Mouse (Mus musculus) heart, postnatal 4 days (tissue): ENCODE measurements around the gene Ak2. TPM values are rescaled to one million over a fixed set of nuclear protein-coding genes. Genes with fewer than 3 reads are reported as not detected.

Experiments
- DNase-seq: peaks from one replicate; pipeline ENCODE4 v3.0.0; 2021
- total RNA-seq, 2 experiments: library from RNA; stranded (reverse); gene quantifications; 2 replicates each; pipeline ENCODE4 v1.2.3; 2021

Ak2 gene
- 100 to 1,000 TPM; 104 to 105 TPM for total RNA-seq

DNA sequence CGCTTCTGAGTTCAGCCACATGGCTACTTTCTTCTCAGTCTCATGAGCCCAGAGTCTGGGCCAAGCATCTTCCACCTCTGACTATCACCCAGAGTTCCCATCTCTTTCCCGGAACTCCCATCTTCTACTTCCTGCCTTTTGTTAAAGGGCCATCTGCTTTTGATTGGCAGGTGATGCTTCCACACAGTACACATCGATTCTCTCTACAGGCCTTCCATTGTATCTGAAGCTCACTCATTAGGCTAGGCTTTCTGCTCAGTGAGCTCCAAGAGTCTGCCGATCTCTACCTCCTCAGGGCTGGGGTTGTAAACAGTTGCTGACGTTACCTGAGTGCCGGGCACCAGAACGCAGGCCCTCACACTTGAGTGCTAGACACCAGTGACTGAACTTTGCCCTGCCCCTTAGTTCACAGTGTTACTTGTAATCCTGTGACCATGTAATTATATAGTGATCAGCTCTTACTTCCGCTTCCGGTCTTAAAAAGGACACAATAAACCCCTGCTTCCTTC, at the start of gene Ak2:
Ak2 (plus strand) TSS at position 459 of the 509 bp plus-strand sequence.
- DNase-seq, result no peak

DNA sequence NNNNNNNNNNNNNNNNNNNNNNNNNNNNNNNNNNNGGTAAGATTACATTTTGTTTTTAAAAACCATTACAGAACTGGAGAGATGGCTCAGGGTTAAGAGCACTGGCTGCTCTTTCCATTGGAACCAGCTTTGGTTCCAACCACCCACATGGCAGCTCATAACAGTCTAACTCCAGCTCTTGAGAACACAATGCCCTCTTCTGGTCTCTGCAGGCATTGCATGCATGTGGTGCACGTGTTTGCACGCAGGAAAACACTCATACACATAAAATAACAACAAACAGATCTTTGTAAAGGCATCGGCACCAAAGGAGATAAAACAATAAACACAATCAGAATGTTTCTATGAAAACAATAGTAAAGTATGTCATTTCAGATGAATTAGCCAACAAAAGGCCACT, 49.4 kb upstream of the Ak2 start:
- DNase-seq, result no peak

DNA sequence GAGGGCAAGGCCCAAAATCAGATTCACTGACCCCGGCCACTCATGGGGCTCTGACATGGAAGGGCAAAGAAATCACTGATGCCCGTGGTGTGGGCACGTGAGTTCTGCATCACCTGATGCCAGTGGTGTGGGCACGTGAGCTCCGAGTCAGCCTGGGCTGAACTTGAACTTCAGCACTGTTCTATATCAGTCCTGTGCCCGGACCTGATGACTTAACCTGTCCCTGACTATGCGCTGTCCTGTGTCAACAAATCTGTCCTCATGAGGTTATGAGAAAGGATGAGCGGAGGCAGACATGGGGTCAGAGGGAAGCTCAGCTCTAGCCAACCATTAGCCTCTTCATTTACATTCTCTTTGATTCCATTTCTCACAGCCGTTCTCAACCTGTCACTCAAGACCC, 45.0 kb upstream of the Ak2 start:
- no peak for DNase-seq

DNA sequence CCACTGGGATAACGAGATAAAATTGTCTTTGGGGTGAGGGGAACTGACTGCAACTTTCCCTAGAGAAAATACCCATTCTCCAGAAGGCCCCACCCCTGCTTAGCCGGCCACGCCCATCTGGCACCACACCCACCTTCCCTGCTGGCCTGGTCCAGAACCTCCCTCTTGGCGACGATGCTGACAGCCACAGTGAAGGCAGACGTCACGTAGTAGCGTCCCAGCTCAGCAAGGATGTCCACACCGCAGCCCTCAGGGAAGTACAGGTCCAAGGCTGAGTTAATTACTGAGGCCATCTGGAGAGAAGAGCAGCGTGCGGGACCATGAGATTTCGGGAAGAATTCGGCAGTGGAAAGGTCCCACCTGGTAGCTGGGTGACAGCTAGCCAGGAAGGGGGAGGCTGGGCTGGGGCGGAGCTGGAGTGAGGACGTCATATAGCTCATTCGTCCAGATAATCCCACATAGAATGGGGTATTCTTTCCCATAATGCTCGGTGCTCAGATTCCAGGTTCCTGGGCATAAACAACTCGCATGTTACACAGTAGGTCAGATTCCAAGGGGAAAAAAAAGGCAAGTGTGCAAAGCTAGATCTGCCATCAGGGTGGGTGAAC, 44.3 kb upstream of the Ak2 start:
- DNase-seq, result peak; percentile 40

DNA sequence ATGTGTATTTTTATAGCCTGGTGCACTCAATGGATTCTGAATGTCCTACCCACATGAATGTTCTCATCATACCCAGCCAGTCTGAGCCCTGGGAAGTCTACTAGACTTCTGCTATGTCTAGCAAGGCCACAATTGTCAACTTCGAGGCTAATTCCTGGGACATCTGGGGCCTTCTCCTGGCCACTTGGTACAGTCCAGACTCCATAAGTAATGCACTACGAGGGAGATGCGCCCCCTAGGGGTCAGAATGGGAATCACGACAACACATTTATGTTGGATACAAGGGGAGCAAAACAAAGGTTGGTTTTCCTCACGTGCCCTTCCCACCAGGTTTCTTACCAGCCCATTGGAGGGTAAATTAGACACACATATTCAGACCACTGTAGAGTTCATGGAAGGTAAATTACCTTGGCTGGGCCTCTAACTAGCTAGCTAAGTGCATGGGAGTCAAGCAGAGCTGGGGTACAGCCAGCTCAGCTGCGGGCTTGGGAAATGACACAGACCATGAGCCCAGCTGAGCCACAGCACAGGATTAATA, 43.6 kb upstream of the Ak2 start:
- DNase-seq, result peak; percentile 66

DNA sequence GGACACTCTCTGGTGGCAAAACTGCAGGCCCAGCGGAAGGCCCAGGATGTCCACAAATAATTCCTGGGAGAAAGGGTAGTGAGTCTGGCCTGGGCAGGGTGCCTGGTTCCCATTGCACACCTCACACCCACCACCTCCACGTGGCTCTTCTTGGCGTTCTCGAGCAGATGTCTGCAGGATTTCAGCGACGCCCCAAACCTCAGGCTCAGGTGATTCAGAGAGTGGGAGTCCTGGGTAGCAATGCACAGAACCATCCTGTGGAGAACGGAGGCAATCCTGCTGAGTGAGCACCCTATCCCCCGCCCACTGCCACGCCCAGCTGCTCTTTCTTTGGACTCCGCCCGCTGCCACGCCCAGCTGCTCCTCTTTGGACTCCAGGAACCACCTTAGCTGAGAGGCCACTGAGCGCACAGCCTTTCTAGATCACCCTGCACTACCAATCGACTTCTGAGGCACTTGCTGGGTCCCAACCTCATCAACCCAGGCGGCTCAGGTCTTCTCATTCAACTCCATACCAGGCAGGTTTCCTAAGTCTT, 42.2 kb upstream of the Ak2 start:
- no peak for DNase-seq

DNA sequence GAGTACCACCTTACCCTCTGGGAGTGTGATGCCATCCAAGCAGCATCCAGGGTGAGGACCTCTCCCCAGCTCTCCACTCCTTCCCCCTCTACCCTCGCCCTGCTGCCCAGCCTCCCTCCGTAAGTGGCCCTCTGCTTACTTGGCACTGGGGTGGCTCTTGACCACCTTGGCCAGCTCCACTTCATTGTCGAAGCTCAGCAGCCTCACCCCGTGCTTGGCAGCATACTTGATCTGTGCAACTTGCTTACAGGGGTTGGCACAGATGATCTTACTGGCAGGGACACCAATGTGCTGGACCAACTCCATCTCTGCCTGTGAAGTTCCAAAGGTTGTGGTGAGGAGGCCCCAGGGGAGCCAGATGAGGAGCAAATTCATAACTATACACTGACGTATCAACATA, 41.3 kb upstream of the Ak2 start:
- peak; percentile 40 for DNase-seq

DNA sequence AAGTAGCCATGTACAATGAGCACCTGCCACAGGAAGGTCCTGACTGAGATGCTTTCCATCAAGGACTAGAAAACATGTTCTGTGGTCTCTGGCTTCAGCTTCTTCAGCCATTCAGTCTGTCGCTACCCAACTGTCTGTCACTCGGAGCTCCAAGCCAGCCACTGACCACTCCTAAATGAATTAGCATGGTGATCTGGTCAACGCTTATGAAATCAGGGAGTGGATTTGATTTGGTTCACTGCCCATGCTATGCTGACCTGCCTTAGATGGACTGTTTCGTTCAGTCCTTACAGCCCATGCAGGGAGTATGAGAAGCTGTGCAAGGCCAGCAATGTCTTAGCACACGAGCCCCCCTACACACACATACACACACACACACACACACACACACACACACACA, 37.9 kb upstream of the Ak2 start:
- no peak for DNase-seq

DNA sequence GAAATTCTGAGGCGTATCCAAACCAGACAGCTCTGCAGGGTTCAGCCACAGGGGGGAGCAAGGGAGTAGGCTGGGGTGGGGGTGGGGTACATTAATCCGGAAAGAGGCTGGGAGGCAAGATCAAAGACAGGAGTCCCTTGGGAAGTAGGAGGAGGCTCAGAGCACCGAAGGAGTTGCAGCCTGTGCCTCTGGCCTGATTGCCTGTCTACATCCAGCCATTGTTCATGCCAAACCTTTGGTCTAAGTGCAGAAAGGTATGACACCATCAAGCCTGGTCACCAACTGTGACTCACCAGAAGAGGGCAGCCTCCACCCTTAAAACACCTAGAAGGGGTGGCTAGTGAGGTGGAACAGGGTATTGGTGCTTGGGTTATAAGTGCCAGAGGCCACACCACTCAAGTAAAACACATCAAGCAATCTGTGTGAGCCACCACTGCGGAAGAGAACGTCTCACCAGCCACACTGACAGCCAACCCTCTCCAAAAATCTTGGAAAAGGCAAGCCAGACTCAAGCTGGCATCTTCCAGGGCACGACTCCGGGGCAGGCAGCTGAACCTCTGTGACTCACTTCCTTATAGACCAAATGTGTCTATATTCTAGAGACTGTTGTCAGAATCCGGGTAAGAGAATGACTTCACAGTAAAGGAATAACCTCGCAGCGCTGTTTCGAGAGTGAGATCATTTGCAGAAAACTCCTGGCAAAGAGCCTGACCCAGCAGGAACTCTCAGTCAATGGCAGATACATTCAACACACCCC, 34.4 kb upstream of the Ak2 start:
- DNase-seq, result peak; percentile 70

DNA sequence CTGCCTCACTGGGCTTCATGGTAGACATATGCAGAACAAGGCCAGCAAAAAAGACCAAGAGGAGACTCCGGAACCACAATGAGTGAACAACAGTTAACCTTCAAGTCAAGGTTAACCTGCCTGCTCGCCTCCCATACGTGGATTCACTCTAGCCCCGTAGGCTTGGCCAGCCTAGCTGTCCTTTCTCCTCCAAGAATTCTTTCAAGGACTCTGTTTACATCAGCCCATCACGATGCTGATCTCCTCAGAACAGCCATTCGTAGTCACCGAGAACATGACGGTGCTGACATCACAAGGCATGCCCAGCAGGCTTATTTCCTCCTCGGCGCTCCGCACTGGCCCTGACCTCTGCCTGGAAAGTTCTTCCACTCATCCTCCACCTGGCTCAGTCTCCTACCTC, 33.6 kb upstream of the Ak2 start:
- DNase-seq, result no peak

DNA sequence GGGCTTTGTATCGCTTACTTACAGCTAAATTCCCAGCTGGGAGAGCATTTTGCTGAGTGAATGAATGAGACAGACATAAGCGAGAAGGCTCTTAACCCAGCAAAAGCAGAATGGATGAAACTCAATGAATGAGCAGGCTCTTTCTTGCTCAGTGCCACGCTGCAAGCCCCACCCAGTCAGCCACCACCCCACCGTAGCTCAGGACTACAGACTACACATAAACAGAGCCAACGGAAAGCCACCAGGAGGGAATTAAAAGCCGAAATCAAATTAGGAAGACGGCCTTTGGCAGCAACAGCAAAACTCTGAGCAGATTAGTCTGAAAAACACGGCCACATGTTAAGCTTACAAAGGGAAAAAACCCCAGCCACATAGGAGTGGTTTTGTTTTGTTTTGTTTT, 32.9 kb upstream of the Ak2 start:
- DNase-seq, result no peak

DNA sequence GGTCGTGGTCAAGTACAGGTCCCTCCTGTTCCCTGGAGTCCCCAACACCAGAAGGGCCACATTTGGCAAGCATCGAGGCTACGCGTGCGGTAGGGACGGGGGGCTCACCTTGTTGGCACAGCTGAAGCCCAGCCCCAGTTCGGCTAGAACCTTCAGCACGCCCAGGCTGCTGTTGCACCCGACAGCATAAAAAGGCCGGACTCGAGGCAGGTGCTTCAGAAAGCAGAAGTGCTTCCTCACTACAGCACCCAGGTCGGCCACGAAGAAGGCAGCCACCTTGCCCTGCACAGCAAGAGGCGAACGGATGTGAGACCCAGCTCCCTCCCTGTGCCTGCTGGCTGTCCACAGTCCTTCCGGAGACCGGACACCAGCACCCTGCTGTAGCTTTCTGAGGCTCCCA, 32.1 kb upstream of the Ak2 start:
- DNase-seq, result no peak

DNA sequence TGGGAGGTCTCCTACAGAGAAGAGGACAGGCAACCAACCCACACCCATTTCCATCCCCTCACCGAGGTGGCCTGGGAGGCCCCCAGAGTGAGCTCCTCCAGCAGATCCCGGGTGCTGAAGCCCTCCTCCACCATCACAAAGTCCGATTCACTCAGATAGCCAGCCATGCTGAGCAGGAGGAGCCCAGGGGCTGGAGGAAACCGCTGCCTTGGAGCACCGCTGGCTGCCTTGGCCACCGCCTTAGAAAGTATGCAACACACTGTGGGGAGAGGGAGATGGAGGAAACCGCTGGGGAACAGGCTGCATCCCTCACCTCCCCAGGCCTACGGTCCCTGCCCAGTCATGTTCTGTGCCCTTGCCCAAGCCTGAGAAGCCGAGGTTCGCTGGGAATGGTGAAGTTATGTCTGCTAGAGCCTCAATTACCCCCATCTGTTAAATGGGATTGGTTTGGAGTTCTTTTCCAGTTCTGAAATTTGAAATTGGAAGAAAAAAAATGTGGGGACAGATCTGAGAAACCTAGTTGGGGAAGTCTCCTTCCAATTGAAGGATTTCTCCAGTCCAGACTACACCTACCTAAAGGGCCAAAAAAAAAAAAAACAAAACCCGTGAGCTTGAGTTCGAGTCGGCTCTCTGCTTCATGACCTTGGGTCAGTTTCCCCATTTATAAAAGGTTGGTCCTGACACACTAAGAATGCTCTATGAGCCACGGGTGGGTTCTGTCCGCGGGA, 30.3 kb upstream of the Ak2 start:
- no peak for DNase-seq

DNA sequence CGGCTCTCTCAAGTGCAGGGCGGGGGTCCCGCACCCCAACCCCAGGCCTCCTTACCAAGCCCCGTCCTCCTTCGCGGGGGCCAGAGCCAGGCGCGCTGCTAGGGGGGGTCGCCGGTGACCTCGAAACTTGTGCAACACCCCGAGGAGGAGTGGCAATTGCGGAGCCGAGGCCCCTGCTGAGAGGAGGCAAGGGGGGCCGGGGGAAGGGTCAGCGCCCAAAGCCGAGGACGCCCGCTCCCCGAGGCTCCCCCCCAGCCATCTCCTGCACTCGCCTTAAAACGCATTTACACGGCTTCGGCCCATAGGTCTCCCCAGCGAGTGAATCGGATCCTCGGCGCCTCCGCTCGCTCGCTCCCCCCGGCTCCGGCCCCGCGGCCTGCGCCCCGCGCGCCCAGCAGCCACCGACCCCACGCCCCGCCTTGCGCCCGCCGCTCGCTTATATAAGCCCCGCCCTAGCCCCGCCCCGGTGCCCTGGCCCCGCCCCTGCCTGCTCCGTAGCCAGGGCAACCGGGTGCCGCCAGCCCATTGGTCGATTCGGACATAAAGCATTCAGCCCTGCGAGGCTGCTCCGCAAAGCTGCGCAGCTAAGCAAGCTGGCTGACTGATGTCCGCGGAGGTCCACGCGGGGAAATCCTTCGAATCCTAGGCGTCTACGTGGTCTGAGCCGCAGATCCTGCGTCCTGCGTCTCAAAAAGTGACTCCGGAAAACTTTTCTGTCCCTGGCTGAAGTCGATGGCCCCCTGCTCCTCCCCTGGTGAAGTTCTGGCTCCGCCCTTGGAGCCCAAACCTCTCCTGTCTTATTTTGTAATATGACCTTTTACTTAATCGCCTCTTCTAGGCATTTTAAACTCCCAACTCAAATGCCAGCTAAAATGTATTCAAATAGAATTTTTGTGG, 29.5 kb upstream of the Ak2 start, which contains the start of gene Azin2:
Azin2 (minus strand) TSS at position 414 of the 897 bp plus-strand sequence.
- DNase-seq, result peak; percentile 95

DNA sequence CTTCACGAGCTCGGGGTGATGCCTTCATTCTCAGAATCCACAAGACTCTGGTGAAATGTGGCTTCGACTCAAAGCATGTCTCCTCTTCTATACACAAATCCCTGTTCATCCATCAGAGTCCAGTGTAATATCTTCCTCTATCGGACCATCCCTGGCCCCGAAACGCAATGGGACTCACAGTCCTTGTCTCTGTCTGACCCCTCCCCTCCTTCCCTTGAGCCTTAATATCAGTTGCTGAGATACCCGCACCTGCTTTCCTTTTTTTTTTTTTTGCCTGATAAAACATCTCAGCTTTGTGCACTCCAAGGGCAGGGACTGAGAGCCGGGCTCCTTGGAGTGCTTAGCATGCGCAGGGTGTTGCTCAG, 28.9 kb upstream of the Ak2 start:
- no peak for DNase-seq

DNA sequence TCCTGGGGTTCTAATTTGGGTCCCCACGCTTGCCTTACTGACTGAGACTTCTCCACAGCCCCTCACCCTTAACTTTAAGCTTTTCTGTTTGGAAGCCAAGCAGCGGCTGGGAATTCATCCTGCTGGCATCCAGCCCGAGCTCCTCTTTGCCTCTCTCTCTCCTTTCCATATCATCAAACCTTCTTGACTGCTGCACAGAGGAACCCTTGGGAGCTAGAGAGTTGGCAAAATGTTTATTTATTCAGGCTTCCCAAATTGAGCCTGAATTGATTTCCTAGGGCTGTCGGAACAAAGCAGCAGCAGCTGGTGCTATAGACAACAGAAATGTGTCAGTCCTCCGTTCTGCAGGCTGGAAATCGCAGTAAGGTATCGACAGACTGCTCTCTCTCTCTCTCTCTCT, 25.0 kb upstream of the Ak2 start:
- DNase-seq, result peak; percentile 64

DNA sequence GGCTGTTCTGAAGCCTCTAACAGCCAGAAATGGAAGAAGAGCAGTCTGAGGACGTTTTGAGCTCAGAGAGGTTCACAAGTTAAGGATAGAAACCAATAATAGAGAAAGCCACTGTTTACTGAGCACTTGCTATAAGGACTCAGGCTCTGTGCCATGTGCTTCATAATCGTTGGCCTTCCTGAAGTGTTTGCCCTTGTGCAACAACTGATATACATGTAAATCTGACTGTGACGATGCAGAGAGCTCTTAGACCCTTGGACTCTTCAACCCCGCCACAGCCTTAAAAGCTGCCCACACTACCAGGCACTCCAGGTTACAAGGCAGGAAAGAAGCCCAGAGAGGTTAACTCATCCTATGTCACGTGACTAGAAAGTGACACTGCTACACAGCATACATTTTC, 22.7 kb upstream of the Ak2 start:
- DNase-seq, result no peak

DNA sequence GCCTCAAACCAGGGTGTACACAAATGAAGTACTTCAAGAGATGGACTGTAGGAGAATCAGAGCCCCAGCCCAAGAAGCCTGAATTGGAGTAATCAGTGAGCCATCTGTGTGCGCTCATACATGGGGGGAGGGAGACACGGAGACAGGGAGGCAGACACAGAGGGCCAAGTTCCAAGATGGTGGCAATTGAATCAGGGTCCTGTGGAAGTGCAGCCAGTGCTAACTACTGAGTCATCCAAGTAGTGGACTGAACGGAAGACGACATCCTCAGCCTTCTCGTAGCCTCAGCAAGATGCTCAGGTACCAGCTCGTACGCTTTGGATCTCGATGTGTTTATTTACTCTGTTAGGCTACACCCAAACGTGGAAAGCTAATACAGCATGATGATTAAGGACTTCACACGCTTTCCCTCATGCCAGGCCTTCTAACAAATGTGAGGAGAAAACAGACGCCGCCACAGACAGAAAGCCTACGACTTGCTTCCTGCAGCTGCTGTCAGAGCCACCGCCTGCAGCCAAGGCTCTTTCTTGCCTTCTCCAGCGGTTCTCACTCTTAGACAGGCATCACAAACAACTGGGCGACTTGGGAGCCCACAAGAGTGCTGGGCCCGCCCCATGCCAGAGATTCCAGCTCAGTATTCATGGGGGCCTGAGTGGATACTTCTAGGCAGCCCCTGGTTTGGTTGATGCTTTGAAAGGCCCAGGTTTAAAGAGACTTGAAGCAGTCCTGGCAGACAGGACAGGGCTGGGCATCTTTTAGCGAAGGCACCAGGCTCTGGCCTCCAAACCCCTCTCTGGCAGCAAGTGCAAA, 21.9 kb upstream of the Ak2 start:
- no peak for DNase-seq

DNA sequence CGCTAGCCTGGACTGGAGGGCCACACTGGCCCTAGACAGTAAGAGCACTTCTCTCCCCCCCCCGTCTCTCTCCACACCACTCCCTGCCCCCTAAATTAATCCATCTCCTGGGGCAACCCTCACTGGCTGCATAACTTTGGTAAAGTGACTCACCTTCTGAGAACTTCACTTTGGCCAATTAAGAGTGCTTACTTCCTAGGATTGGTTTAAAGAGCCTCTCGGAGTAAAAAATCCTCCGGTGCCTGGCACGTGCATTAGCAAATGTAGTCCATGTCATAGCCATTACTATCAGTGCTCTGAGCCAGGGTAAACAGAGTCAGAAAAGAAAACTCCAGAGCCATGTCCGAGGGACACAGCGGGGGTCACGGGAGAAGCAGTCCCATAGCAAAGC, 21.3 kb upstream of the Ak2 start:
- DNase-seq, result no peak

DNA sequence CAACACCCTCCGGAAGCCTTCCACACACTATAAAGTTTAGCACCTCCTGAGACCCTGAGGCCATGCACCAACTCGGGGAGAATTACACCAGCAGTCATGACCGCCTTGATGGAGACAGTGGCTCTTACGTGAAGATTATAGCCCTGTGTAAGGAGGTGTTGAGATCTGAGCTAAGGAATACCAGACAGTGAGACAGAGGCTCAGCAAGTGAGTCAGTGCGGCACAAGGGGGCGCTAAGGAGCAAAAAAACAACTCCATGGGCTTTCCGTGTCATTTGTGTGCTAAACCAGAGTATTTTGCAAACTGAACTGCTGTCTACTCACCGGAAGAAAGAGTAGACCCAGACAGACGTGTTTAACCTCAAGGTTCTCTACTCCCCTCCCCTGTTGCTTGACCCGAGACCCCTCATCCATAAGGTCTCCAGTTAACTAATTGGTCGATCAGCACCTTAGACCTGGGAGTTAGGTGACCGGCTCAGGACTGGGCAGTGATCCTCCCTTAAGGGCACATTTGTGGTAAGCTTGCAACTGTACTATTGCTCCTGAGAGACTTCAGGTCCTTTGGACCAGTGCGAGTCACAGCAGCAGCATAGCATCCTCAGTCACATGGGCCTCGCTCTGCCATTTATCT, 20.6 kb upstream of the Ak2 start:
- DNase-seq, result peak; percentile 87

DNA sequence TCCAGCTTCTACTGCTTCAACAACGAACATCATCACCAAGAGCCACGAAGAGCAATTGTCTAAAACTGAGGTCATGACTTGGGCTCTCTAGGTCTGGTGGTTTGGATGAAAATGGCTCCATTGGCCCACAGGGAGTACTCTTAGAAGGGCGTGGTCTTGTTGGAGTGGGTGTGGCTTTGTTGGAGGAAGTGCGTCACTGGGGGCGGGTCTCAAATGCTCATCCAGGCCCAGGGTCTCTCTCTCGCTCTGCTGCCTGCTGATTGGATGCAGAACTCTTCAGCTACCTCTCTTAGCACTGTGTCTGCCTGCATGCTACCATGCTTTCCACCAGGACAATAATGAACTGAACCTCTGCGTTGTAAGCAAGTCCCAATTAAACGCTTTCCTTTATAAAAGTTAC, 17.1 kb upstream of the Ak2 start:
- no peak for DNase-seq
